Mouse (Mus musculus) fat pad, adult 2 months (tissue): ENCODE results near the gene Celf1.

Experiments
- DNase-seq: peaks from one replicate; pipeline ENCODE4 v3.0.0-alpha.2; 2011; ENCODE audit warnings: low read depth, low spot score; ENCODE audit errors: extremely low read depth

The Celf1 gene

DNA sequence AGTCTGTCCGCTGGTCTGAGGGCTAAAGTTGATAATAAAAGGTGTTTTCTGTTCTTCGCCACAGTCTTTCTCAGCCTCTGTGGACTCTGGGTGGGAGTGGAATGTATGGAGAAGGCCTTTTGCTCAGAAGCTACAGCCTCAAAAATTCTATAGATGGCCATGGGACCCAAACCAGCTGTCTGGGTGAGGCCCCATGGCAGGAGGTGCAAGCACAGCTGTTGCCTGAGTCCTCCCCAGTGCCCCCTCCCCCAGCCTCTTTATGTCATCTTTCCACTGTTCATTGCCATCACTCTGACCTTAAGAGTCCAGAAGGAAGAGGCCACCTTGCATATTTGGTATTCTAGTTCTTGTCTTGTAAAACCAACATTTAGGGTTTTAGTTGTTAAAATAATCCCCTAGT is 119.2 kb downstream of the Celf1 start:
- no peak for DNase-seq

DNA sequence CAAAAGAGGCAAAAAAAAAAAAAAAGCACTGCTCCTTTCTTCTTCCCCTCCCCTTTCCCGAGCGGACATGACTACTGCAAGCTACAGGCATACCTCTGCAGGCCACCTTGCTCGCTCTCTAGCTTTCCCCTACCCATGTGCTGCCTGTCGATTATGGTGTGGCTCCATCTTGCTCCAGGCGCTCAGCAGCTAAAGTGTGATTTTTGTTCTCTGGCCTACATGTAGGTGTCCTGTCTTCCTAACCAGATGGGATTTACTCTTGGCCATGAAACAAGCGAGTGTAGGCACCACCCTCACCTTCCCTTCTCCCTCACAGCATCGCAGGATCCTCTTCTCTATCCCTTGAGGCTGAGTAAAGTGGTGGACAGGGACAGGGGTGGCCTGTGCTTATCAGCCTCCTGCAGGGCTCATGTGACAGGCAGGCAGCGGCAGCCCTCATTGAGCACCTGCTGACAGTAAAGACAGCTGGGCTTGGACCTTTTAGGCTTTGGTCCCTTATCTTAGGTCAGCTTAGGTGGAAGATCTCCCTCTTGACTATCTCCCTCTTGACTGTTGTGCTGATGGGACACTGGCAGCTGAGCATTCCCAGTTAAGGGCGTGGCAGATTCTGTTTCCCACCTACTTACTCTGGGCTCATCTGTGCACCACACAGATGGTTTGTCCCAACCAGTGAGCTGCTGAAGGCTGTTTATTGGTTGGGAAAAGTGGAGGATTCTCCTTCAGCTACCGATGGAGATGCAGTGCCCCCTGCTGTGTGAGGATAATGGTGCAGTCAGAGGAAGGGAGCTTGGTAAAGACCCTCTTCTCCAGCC is 120.6 kb downstream of the Celf1 start:
- DNase-seq: no peak

DNA sequence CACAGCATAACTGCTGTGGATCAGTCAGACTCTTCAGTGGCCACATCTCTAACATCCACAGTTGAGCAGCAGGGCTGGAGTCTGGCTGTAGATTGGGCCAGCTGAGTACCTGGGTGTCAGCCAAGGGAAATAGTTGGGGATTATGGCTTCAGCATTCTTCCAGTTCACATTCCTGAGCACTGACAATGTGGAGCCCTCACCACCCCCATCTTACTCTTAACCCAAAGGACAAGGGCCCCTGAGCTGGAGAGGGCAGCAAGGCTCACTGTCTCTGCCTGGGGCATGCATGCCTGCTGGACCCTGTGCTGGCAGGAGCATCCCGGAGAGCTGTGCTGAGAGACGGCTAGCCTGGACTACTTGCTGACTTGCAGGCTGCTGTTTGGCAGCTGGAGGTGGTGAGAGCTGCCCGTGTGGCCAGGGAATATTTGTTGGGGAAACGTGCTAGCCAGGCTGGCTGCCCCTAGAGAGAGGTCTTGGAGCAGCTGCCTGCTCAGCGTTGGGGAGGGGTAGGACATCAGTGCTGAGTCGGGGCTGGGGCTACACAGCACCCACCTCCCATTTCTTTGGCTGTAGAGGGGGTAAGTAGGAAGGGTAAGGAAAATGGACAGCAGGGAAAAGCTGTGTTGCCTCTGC is 121.8 kb downstream of the Celf1 start:
- DNase-seq: no peak

DNA sequence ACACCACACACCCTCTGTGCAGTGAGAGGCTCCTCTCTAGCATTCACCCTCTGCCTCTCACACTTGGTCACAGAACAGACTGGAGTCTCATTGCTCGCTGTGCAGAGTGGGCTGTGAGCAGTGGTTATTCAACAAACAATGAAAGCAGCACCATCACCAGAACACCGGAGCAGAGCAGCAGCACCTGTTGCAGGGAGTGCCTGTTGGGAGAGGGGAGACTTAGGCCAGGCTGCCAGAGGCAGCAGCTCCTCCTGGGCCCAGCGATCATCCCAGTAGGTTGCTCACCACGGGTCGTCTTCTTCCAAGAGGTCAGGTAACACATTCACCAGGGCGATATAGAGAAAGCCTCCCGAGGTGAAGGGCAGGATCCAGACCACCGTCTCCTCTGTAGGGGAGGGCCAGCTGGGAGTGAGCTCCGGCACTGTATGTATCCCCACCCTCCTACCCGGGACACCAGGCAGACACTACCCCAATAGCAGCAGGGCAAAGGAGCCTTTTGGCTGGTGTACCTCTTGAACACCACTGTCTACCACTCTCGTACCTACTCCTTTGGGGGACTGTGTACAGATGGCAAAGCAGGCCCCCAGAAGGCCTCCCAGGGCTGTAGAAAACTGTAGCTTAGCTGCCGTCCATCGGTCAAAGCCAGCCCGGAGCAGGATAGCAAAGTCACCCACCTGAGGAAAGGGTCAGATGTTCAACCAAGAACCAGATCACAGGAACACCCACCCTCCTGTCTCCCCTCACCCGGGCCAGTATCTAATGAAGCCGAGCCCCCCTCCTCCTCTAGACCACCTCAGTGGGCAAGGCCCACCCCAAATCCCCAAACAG is 122.8 kb downstream of the Celf1 start:
- no peak for DNase-seq

DNA sequence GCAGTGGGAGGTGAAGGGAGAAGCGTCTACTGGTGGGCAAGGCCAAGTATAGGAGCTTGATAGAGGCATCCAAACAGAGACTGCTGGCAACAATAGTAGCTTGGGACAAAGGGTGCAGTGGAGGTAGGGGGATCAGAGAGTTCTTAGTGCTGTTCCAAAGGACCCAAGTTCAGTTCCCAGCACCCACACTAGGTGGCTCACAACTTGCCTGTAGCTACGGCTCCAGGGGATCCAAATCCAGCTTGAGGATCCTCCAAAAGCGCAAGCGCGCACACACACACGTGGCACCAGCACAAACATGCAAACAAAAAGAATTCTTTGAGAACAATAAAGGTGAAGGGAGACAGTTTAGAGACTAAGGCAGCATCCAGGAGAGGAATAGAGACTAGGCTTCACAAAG is 124.0 kb downstream of the Celf1 start:
- no peak for DNase-seq

DNA sequence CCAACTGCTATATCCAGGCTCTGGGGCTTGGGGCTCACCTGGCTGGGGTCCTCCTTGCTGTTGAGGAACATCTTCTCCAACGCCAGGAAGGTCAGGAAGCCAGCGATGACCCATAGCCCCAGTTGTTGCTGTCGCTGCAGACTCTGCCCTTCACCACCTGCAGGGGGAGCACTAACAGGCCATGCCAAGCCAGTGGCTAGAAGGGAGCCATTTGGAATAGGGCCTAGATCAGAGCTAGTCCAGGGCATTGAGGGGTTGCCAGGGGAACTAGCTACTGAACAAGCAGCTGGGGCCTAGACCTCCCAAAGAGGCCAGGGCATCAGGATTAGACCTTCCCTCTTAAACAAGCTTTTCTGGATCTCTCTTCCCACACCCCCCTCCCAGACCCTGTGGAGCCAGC is 125.4 kb downstream of the Celf1 start:
- no peak for DNase-seq

DNA sequence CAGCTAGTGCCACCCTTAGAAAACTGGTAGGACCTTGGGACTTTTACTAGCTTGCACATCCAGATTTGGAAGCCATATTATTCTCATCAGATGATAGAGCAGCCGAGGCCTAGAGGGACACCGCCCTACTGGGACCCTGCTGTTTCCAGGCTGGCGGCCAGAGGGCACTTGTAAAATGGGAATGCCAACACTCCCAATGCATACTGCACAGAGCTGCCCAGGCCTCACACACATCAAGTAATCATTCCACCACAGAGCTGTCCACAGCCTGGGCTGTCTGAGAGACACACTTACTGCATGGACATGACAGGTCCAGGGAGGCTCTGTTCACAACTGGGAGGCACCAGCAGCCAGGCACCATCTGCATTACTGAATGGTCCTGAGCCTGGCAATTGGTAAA is 126.3 kb downstream of the Celf1 start:
- no peak for DNase-seq

DNA sequence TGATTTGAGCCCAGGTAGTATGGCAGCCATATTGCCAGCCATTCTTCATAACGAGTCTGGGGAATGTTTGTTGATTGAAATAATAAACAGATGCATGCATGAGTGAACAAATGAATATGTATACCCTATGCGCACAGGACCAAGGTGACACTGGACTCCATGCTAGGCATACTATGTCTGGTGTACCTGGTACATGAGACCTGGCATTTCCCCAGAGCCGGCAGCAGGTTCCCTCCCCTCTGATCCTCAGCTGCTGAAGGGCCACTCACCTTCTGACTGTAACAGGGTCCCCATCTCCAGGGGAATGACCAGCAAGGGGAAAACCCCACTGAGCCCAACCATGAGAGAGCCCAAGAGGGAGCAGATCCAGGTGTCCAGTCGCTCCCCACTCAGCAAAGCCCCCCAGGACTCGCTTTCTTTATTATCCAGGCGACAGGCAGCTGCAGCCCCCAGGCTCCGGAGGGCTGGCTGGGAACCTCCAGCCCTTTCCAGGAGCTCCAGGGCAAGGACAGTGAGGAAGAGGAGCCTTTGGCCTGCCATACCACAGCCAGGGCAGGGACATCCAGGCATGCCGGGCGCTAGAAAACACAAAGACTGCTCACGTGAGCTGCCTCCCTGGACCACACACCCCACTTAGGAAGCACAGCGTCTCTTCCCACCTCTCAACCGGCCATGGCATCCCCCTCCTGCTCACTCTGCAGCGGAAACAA is 128.1 kb downstream of the Celf1 start:
- no peak for DNase-seq

DNA sequence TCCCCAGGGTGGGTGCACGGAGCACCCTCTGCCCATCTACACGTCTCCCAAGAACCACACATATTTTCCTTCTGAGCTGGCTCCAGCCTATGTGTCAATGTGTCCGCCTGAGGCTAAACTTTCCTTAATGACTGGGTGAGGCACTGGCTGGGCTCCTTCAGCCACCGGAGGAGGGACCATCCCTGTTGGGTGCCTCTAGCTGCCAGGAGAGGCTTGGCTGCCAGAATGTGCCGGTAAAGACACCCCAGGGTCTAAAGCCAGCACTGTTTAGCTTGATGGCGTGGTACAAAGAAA is 128.6 kb downstream of the Celf1 start:
- no peak for DNase-seq
